Mouse (Mus musculus) forebrain, embryonic 12.5 days (tissue): ENCODE measurements around the gene Gm3727. TPM values are rescaled to one million over a fixed set of nuclear protein-coding genes. Genes with fewer than 3 reads are reported as not detected.
"Not testable (repeated sequence)": the region's sequence is repeated elsewhere in the genome, so short reads cannot be mapped to it uniquely, and the experiment has no call there.

ENCODE experiments used
- ATAC-seq: fragments of 200-750 bp; cut with Nextera tagmentation; 2 replicates; pipeline ENCODE4 v1.8.0; 2017; ENCODE audit warnings: moderate TSS enrichment; ENCODE audit not compliant: low FRiP score
- H3K27ac ChIP-seq: fragments of 300-500 bp; sonication (generic); 2 replicates; pipeline ENCODE4 v1.5.1; 2016; ENCODE audit warnings: mild to moderate bottlenecking
- H3K27me3 ChIP-seq: fragments of 300-500 bp; sonication (generic); 2 replicates; pipeline ENCODE4 v1.6.1; 2016; ENCODE audit warnings: mild to moderate bottlenecking
- H3K36me3 ChIP-seq: fragments of 300-500 bp; sonication (generic); replicated peaks from 2 replicates; pipeline ENCODE4 v1.6.1; 2016; ENCODE audit warnings: mild to moderate bottlenecking
- H3K4me1 ChIP-seq: fragments of 300-500 bp; sonication (generic); 2 replicates; pipeline ENCODE4 v1.6.1; 2016
- H3K4me2 ChIP-seq: fragments of 300-500 bp; sonication (generic); 2 replicates; pipeline ENCODE4 v1.6.1; 2016; ENCODE audit warnings: mild to moderate bottlenecking, moderate library complexity
- H3K4me3 ChIP-seq: fragments of 300-500 bp; sonication (generic); replicated peaks from 2 replicates; pipeline ENCODE4 v1.5.1; 2016; ENCODE audit warnings: mild to moderate bottlenecking
- H3K9ac ChIP-seq: fragments of 300-500 bp; sonication (generic); 2 replicates; pipeline ENCODE4 v1.6.1; 2016; ENCODE audit warnings: mild to moderate bottlenecking
- H3K9me3 ChIP-seq: fragments of 300-500 bp; sonication (generic); 2 replicates; pipeline ENCODE4 v1.6.1; 2016
- WGBS: fragments of 180-500 bp; shearing (Covaris S2); methylation state at CpG from one replicate; pipeline ENCODE4 v1.1.7; 2016; 5-methylcytosine and 5-hydroxymethylcytosine counted together
- polyA plus RNA-seq: library from polyadenylated mRNA; unstranded; fragments of >200 nt; fragmentation: Nextera tagmentation; extraction: Ambion mirVana; gene quantifications from 2 replicates; pipeline ENCODE4 v1.2.1, GENCODE M21; 2016

Gene Gm3727
- not detected in 2 replicates for polyA plus RNA-seq

DNA sequence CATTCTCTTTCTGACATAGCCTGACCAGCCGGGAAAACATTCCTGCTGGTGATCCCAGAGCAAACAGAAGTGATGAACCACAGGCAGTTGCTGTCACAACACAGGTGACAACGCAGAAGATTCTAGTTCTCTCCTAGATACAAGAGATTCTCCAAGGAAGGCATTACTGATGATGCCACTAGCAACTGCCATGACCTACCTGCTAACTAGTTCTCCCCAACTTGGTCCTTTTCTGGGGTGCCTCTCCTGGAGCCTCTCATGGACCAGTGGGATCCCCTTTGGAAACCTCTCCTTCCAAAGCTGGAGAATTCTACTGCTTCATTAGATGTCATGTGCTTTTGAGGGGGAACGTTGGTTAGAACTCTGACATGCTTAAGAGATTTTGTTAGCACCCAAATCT lies at the start of gene Gm3727:
Gene Gm3727 (minus strand): TSS at position 101 of the 400 bp plus-strand sequence.
- H3K9ac ChIP-seq, H3K27ac ChIP-seq, H3K4me1 ChIP-seq, ATAC-seq, H3K36me3 ChIP-seq, H3K27me3 ChIP-seq, H3K9me3 ChIP-seq, H3K4me2 ChIP-seq, H3K4me3 ChIP-seq: not testable (repeated sequence)
- 83% methylated on average over 3 of the region's 3 CpGs for WGBS

DNA sequence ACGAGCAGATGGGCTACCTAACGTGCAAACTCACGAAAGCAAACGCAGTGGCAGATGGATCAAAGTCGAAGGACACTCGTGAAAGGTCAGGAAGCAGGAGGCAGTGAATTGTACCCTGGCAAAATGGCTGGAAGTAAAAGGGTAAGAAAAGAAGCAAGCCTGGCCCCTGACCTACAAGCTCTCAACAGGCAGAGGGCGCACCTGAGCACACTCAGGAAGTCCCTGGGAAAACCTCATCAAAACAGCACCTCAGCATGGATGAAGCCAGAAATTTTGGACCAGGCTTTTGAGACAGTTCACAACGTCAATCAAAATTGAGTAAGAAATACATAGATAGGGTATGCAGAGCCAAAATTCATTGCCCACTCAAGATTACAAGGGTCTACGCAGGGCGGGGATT lies 21.0 kb downstream of the Gm3727 start:
- ATAC-seq, H3K9me3 ChIP-seq, H3K4me2 ChIP-seq, H3K36me3 ChIP-seq, H3K27me3 ChIP-seq, H3K27ac ChIP-seq, H3K4me1 ChIP-seq, H3K9ac ChIP-seq, H3K4me3 ChIP-seq: not testable (repeated sequence)
- 4% methylated on average over 8 of the region's 10 CpGs for WGBS

Other genes with a start within 250 kb of the Gm3727 start
- gene Gm10406, start 237.3 kb downstream of the Gm3727 start, polyA plus RNA-seq = 1.5 and 1.7 TPM in 2 replicates
- gene Gm3685, start 219.7 kb downstream of the Gm3727 start, polyA plus RNA-seq = 0.23 TPM in 1 of 2 replicates, not detected in the other
- gene Gm3696, start 164.1 kb downstream of the Gm3727 start, polyA plus RNA-seq = 2.6 and 2.8 TPM in 2 replicates
- gene Gm6676, start 139.3 kb downstream of the Gm3727 start, polyA plus RNA-seq = not detected in 2 replicates
- 5.4 and 6.4 TPM in 2 replicates for gene Gm3512, start 90.2 kb downstream of the Gm3727 start, polyA plus RNA-seq
- not detected in 2 replicates for gene Gm16434, start 70.2 kb downstream of the Gm3727 start, polyA plus RNA-seq
- 2.7 and 3.0 TPM in 2 replicates for gene Gm3739, start 50.3 kb upstream of the Gm3727 start, polyA plus RNA-seq
- gene Gm5797, start 67.7 kb upstream of the Gm3727 start, polyA plus RNA-seq = not detected in 2 replicates
- not detected in 2 replicates for gene Gm8374, start 100.4 kb upstream of the Gm3727 start, polyA plus RNA-seq
- gene Gm3755, start 186.2 kb upstream of the Gm3727 start, polyA plus RNA-seq = not detected in 2 replicates
- 2.9 and 5.8 TPM in 2 replicates for gene Gm3752, start 219.0 kb upstream of the Gm3727 start, polyA plus RNA-seq